Mouse (Mus musculus) layer of hippocampus, adult 11-12 months (tissue): ENCODE measurements around the gene Ddx49.

Experiments used
- DNase-seq: peaks from one replicate; pipeline ENCODE4 v3.0.0; 2022; ENCODE audit warnings: low spot score

The Ddx49 gene

DNA sequence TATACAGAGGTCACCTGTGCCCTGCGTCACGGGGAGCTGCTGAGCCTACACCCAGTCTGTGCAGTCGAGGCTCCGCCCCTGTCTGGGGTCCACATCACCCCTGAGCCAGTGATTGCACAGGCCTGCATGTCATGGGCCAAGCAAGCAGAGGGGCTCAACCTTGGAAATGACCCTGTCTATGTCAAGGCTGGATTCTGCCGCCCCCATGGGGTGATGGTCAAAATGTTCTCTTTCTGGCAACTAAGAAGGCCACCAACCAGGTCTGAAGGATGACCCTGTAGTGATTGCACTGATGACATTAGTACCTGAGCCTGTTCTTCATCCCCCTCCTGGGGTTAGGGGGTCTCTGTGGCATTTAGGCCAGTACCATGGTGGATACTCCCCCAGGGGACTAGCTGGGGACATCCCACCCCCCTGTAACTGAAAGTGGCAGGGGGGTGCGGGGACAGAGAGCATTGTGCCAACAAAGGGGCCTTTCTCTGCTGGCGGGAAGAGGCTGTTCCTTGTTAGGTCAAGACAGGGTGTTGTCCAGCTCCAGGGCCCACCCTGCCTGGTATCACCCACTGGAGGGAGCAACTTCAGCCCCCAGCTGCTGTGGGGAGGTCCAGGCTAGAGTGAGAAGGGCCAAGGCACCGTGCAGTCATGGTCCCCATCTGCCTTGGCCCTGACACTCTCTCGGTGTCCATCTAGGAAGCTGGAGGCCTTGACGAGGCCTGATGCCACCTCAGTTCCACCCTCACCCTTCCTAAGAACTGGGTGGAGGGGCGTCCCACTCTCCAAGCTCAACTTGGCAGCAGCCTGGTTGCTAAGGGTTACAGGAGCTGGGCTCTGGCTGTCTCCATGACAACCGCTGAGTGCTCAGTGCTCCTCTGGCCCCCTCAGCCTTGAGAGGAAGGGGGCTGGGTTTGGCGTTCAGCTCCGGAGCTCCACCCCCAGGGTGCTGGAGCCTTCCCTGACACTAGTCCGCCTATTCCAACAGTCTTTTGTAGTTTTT lies 14.5 kb upstream of the Ddx49 start:
- DNase-seq, result peak; percentile 89

DNA sequence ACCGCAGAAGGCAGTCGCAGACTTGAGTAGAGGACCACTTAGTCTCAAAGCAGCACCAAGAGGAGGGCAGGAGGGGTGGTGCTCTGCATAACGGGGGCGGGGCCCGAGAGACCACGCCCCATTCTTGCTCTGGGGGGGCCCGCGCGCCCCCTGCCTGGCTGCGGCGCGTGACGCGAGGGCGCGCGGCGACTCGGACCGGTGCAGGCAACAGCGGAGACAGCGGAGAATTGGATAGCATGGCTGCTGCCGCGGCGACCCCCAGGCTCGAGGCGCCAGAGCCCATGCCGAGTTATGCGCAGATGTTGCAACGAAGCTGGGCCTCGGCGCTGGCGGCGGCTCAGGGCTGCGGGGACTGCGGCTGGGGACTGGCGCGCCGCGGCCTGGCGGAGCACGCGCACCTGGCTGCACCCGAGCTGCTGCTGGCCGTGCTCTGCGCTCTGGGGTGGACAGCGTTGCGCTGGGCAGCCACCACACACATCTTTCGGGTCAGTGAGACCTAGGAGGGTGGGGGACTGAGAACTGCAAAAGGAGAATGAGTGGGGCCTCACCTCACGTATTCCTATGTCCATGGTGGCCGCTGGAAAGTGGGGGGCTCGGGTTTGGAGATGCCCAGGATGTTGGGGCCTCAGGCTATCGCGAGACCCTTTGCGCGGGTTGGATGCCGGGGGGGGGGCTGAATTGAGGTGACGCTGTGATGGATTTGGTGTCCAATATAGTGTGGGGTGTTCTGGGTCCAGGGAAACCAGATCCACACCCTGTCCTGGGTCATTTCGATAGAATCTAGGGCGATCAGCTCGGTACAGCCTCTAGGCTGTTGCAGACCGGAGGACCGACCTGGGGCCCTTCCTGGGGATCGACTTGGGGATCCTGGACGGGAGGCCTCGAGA lies 13.6 kb upstream of the Ddx49 start, which contains the start of gene Cers1:
TSS of gene Cers1 (plus strand) at position 152 of the 887 bp plus-strand sequence.
- DNase-seq, result peak; percentile 87

DNA sequence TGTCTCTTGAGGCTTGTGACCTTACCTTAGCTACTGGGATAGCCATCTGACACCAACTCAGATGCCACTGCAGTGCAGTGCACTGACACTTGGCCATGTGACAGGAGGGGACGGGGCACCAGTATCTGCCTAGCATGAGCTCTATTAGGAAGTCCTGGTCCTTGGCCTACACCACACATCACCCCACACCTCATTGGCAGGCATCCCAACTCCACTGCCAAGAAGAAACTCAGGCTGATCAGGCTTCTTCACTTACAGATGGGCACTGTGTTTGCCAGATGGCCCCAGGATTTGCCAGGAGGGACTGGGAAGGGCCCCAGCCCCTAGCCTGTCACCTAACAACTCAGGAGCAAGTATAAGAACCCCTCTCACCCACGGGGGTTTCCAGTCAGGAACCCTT lies 11.1 kb upstream of the Ddx49 start:
- no peak for DNase-seq

DNA sequence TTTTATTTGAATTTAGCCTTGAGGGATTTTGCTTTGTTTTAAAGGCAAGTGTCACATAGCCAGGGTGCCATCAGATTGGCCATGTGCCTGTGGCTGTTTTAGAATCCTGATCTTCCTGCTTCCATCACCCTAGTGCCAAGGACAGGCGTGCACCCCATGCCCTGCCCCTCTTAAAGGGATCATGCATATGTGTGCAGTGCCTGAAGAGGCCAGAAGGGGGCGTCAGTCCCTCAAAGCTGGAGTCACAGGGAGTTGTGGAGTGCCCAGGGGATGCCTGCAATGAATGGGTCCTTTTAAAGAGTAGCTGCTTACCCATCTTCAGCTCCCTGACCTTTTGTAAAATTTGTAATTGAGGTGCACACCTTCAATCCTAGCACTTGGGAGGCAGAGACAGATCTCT lies 7.0 kb upstream of the Ddx49 start:
- DNase-seq, result no peak

DNA sequence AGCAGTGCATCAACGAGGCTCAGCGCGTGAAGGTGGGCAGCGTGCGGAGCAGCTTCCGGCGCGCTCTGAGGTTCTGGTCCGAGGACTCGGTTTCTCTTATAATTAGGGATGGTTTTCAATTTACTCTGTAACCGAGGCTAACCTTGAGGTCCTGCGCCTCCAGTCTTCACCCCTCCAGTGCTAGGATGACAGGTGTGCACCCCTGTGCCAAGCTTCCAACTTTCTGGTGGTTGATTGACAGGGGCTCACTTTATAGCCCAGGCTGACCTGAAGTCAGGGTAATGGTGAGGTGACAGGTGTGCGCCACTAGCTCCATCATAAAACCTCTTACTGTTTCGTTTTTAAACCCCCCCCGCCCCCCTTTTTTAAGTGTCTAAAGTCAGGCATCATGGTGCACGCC lies 612 bp upstream of the Ddx49 start:
- no peak for DNase-seq

DNA sequence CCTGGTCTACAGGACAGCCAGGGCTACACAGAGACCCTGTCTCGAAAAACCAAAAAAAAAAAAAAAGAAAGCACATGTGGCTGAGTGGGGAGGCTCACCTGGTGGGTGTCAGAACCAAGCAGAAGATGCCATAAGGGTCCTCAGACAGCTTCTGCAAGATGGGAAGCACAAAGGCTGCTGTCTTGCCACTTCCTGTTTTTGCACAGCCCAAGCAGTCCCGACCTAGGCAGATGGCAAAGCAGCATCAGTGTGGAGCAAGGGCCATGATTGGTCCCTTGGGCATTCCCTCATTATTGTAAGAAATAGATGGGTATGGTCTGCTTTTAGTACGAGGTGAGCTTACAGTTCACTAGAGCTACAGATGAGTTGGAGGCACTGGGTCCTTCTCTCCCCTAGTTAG lies 1.4 kb downstream of the Ddx49 start:
- no peak for DNase-seq

DNA sequence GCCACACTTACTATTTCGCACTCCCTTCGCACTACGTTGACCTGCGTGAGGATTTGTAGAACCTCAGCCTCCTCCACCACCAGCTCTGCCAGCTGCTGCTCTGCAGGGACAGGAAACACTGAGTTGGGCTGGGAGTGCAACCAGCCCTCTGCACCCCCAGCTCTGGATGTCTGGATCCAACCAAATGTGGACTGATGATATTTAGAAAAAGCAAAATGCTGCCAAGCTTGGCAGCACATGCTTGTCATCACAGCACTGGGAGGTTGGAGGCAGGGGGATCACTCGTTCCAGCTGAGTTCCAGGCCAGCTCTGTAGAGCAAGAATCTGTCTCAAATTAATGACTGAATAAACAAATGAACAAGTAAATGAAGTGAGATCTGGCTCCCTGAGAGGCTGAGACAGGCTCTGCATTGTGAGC lies 8.3 kb downstream of the Ddx49 start:
- peak; percentile 51 for DNase-seq

DNA sequence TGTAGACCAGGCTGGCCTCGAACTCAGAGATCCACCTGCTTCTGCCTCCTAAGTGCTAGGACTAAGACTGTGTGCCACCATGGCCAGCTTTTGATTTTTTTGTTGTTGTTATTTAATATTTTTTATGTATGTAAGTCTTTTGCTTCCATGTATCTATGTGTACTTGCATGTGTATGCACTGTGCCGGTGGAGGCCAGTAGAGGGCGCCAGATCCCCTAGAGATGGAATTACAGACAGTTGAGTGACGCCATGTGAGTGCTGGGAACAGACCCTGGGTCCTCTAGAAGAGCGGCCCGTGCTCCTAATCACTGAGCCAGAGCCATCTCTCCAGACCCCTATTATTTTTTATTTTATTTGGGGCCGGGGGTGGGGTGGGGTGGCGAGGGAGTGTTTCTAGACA lies 15.6 kb downstream of the Ddx49 start:
- no peak for DNase-seq

DNA sequence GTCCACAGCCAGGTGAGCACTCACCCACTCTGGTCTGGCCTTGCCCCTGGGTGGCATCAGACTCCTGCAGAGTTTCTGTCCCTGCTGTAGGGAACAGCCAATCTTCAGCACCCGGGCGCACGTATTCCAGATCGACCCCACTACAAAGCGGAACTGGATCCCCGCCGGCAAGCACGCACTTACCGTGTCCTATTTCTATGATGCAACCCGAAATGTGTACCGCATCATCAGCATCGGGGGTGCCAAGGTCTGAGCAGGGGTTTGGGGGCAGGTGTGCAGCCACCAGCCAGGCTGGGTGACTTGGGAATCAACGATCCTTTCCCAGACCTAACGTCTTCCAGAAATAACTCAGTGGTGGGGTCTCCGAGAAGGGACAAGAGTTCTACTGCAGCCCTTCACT lies 17.0 kb downstream of the Ddx49 start:
- DNase-seq, result no peak

DNA sequence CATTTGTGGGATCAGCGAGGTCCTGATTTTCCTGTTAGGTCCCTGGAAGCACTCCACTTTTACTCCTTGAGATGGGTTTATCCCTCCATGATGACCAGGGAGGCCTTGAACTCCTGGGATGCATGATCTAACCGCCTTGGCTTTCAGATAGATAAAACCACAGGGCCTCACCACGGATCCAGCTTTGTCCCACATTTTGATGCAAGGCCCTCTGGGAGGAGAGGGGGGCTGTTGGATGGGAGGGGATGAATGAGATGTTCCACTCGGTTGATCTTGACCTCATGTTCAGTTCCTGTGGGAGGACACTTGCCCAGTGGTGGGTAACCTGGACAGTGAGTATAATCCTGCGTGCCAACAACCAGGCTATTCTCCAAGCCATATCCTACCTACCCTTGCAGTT lies 17.9 kb downstream of the Ddx49 start:
- no peak for DNase-seq

DNA sequence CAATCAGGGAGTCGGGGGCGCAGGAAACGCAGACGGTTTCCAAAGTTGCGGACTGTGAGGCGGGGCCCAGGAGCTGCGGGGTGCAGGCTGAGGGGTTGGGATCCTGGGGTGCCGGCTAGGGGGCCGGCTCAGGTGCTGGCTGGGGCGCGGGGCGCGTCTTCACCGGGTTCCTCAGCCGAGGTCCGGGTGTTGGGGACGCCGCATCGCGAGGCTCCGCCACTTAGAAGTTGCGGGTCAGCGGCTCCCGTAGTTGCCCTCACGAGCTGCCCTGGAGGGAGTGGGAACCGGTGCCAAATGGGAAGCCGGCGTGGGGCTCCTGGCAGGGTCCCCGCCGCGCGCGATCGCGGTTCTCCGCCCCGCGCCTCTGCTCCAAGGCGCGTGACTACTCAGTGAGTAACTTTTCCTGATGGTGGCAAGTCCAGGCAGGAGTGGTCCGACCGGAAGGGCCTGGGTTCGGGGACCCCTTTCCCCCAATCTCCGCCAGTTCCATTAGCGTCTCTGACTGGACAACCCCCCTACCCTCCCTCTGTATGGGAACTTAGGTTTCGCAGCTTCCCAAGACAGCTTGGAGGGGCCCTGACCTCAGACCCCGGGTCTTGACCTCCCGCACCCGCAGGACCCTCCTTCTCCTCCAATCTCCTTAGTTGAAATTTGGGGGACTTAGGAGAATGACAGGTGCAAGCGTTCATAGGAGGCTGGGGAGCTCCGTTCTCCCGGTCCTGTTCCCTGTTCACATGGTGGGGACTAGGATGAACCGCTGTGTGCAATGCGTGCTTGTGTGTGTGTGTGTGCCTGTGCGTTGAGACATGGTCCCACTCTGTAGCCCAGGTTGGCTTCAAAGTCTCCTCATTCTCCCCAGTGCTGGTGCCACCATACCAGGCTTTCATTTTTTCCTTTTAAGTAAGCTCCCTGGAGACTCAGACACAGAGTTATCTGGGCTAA lies 18.9 kb downstream of the Ddx49 start:
- DNase-seq, result no peak

DNA sequence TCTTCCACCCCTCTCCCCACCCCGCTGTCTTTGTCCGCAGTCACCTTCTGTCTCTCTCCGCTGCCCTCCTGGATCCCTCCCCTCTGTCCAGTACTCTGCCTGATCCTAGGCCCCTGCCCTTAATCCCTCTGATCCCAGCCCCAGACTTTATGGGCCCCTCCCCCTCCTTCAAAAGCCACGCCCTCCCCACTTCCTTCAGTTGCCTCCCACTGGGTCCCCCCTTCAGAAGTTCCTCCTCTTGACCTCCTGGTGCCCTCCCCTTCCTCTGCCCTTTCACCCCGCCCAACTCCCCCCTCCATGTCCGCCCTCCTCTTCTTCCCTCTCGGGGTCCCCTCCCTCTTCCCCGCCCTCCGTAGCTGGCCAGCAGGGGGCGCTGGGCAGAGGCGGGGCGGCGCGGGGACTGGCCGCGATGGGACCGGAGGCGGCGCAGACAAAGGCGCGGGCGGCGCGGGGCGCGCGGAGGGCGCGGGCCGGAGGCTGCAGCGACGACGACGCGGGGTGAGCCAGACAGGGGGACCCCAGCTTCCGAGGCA lies 19.6 kb downstream of the Ddx49 start, which contains the start of gene Homer3:
TSS of gene Homer3 (plus strand) at position 225 of the 533 bp plus-strand sequence.
- peak; percentile 82 for DNase-seq

DNA sequence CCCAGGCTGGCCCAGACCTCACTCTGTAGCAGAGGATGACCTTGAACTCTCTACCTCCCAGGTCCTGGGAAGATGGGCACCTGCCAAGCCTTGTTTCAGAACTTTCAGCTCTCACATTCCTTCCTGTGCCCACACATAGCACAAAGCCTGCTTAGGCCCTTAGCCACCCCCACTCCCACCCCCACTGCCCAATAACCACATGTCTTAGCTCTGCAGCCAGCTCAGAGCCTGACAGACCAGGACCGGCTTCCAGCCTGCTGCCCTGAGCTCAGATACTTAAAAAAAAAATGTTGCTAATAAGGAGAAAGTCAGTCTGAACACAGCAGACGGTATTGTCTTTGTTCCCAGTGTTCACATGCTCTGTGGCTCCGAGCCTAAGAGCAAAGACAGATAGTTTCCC lies 21.3 kb downstream of the Ddx49 start:
- DNase-seq, result no peak

DNA sequence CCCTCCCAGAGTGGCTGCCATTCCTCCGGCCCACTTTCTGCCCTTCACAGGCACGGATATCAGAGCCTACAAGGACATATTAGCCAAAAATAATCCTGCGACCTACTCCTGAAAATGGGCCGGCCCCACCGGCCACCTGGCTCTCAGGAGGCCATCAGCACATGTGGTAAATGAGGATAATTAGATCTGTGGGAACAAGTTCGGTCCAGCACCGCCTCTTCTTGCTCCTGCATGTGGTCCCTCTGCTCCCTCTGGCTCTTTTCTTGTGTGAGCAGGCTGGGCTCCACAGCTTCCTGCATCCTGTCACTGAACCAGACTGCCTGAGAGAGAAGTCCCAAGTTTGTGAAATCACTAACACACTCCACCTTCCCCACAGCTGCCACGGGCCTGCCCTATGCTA lies 23.0 kb downstream of the Ddx49 start:
- DNase-seq, result no peak

DNA sequence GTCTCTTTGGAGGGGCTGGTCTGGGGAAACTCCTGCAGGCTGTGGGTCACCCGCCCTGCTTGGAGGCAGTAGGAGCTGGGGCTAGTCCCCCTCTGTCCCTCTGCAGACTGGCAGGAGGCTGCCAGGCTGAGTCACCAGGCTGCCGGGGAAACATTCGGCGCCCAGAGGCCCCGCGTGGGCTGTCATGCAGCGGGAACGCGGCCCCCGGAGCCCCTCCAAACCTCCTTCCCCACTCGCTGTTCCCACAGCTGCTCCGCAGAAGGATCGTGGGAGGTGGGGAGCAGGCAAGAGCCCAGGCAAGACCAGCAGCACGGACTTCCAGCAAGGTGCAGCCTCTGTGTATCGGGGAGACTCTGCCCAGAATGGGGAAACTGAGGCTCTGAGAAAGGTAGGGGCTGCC lies 24.1 kb downstream of the Ddx49 start:
- peak; percentile 65 for DNase-seq

DNA sequence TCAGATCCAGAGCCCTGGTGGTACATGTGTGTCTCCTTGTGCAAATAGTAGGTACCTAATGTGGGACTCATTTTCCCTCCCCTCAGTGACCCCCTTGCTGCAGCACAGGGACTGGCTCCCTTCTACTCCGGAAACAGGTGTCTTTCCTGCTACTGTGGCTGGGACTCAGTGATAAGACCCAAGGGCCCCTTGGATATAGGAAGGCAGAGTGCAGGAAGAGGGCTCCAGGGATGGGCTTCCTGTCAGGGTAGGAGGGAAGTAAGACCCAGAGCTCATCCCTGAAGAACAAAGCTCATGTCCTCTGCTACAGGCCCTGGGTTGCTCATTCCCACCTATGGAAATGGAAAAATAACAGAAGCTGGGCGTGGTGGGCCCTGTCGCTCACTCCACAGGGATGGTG lies 25.8 kb downstream of the Ddx49 start:
- no peak for DNase-seq

DNA sequence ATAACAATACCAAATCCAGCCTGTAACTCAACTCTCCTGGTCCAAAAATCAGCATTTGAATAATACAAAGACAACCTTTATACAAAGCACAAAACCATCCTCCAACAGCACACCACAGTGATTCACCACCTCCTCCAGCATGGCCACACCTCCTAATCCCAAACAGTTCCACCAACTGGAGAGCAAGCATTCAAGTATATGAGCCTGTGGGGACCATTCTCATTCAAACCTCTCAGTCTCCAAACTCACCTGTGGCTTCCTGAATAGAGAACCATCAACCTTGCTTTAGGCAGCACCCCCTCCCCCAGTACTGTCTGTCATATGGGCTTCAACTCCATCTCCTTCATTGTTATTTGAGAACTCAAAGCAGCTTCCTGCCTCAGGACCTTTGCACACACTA lies 27.9 kb downstream of the Ddx49 start:
- DNase-seq, result no peak

DNA sequence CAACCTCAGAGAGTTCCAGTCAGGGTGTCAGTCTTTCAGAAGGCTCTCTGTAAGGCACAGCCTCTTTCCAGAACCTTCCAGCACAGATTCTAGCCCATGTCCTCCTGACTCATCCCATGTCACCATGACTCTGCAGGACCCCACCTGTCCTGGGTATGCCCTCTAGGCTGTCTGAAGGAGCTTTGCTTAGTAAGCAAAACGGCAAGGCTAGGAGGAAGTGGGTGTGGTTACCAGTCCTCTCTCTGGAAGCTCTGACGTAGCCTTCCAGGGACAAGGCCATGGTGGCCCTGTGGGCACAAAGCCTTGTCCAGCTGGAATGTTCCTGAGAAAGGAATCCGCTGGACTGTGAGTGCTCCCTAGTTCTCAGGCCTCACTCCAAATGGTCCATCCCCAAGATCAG lies 29.3 kb downstream of the Ddx49 start:
- DNase-seq, result no peak

DNA sequence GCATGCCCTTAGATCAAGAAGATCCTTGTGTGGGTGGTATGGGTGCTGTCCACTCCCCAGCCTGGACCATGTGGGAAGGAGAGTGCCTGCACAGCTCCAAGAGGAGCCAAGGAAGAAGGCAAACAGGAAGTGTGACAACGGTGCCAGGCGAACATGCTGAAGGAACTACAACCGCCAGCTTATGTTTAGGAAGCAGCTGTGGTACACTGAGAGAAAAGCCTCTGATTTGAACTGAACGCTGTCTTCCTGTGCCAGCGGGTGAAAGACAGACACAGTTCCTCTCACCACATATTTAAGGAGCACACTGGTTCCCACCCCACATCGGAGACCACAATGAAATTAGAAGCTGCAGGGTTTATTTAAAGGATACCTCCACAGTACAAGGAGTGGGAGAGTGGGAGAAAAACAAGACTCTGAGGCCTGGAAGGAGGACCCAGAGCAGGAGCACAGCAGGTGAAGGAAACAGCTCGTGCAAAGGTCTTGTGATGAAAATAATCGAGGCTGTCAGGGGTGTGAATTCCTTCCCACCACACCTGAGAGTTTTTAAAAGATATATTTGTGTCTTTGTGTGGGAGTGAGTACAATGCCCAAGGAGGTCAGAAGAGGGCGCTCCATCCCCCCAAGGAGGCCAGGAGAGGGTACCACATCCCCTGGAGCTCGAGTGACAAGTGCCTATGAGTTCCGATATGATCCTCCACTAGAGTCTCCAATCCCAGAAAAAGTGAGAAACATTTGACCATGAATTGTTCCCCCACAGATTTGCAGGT lies 33.3 kb downstream of the Ddx49 start:
- DNase-seq, result no peak

DNA sequence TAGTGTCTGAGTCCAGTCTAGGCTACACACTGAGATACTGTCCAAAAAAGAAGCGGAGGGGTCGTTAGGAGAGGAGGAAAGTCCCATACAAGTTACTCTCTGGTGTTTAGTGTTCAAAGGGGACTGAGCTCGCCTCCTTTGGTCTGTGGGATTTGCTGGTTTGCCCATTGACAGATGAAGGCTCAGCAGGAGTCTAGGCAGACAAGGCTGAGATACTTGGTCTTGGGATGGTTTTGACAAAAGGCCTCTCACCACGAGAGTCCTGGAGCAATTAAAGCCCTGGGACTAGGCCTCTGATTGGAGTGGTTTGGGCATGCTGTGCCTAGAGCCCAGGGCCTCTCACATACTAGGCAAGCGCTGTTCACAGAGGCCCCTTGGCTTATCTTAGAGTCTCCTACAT lies 34.0 kb downstream of the Ddx49 start:
- no peak for DNase-seq

DNA sequence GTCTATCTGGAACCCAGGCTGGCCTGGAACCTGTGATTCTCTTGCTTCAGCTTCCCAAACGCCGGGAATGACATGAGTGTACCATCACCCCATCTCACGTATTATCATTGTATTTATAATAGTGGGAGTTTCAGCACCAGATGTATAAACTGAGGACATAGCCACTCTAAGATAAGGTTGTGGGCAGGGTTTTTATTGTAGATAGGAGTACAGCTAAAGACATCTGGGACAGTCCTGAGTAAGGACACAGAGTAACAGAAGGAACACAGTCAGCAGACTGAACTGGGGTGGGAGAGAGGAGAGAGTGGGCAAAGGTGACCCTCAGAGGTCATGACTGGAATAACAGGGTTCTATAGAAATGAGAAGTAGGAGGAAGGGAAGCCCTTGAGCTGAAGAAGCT lies 34.6 kb downstream of the Ddx49 start:
- no peak for DNase-seq
